Mouse (Mus musculus): Measurements from ENCODE around the gene Samd1.

GRCm38 (mm10) chr8:84004533-84005201 is 7.2 kb downstream of the Samd1 start:
- no peak for TF ChIP-seq CTCF (IDR thresholded peaks at IDR 0.05; ENCODE audit: extremely low read depth, insufficient read depth, low read length)
- peak; percentile 74 for TF ChIP-seq POLR2A (IDR thresholded peaks at IDR 0.05; ENCODE audit: extremely low read depth, insufficient read depth, low read length)
